Mouse (Mus musculus): Measurements from ENCODE around the gene Krtcap3.

Krtcap3 gene

GRCm38 (mm10) chr5:31252795-31253545 lies 1.5 kb downstream of the Krtcap3 start:
- DNase-seq (ENCODE audit: inconsistent age in 2 of 2, low spot score in 1 of 2), result no peak

- DNase-seq (ENCODE audit: inconsistent age in 2 of 2, low spot score in 1 of 2), result no peak
Measured at GRCm38 (mm10) chr5:31253806-31254205, 2.3 kb downstream of the Krtcap3 start.

DNA sequence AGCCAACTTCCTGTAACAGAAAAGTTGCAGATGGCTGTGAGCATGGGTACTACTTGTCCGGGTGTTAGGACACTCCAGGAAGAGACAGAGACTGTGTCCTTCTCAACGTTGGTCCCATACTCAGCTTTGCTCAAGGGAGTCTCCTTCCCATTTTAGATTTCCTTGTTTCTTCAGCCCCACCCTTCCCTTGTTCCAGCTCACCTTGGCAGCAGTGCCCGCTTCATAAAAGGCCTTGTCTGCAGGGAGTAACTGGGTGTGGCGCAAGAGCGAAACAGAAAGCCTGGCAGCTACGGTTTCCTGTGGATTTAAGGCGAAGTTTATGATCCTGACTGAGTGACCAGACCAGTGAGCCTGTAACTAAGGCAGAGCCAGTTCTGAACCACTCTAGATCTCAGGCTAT lies 3.0 kb downstream of the Krtcap3 start:
- DNase-seq (ENCODE audit: inconsistent age in 2 of 2, low spot score in 1 of 2), result peak in 1 of 2 experiments; percentile 76

- DNase-seq (ENCODE audit: inconsistent age in 2 of 2, low spot score in 1 of 2), result no peak
Measured at GRCm38 (mm10) chr5:31254901-31255300, 3.4 kb downstream of the Krtcap3 start.

GRCm38 (mm10) chr5:31255381-31255780 lies 3.9 kb downstream of the Krtcap3 start:
- DNase-seq (ENCODE audit: inconsistent age in 2 of 2, low spot score in 1 of 2), result no peak

GRCm38 (mm10) chr5:31255971-31256370 lies 4.5 kb downstream of the Krtcap3 start:
- DNase-seq (ENCODE audit: inconsistent age in 2 of 2, low spot score in 1 of 2), result no peak

DNA sequence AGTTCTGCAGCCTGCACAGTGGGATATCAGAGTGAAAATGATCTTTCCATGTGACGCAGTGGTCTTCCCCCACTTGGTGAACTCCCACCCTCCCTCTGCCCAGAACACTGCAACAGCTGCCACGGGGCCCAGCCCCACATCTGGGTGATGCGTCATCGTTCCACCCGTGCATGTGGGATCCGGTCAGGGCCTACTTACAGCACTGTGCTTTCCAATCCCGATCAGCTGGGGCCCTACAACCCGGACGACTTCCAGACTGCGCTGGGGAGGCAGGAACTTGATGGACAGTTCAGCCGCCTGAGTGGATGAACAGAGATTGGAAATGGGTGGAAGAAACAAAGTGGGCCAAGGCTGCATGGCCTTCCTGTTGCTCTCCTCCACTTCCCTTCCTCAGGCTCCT lies 6.1 kb downstream of the Krtcap3 start:
- no peak for DNase-seq (ENCODE audit: inconsistent age in 2 of 2, low spot score in 1 of 2)

DNA sequence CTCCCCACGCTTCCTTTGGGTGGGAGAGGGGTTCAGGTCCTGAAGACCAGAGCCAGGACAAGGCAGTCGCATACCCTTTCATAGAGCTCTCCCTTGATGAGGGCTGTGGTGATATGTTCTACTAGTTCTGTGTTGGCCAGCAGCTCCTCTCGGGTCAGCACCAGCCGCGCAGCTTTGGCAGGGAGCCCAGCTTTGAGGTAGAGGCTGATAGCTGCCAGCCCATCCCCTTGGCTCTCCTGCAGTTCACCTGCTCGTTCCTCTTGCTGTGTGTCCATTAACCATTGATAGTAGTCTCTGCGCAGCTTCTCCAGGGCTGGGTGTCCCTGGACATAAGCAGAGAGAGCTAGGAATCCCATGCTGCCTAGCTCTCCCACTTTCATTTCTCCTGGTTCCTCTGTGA lies 14.6 kb downstream of the Krtcap3 start:
- DNase-seq (ENCODE audit: inconsistent age in 2 of 2, low spot score in 1 of 2), result no peak

DNA sequence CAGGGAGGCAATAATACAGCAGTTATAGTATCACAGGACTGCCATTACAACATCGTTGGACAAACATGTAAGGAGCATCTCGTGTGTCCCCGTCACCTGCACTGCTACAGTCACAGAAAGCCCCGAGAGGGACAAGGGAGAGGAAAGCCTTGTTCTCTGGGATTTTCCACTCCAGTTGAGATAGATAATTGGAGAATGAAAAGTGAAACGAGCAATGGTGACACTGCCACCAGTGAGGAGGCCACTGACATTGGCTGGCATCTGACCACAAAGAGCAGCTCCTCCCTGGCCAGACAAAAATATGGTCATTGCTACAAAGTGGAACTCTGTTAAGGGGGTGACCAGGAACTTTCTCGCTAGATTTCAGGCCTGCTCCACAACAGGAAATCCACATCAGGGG lies 16.2 kb downstream of the Krtcap3 start:
- DNase-seq (ENCODE audit: inconsistent age in 2 of 2, low spot score in 1 of 2), result no peak

DNA sequence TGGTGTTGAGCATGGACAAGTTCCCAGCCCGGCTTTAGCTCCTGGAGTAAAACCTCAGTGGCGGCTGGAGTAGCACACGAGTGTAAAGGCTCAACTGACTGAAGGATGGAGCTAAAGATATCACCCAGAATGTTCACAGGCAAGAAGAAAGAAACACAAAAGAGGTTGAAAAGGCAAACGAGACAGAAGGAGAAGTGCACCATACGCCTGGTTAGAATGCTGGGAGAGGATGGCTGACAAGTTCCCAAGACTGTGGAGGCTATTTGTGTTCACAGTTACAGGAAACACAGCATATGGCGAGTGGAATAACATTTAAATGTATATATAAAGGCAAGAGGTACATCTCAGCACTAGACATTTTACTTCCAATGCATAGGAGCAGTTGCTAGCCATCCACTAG lies 21.5 kb downstream of the Krtcap3 start:
- no peak for DNase-seq (ENCODE audit: inconsistent age in 2 of 2, low spot score in 1 of 2)

DNA sequence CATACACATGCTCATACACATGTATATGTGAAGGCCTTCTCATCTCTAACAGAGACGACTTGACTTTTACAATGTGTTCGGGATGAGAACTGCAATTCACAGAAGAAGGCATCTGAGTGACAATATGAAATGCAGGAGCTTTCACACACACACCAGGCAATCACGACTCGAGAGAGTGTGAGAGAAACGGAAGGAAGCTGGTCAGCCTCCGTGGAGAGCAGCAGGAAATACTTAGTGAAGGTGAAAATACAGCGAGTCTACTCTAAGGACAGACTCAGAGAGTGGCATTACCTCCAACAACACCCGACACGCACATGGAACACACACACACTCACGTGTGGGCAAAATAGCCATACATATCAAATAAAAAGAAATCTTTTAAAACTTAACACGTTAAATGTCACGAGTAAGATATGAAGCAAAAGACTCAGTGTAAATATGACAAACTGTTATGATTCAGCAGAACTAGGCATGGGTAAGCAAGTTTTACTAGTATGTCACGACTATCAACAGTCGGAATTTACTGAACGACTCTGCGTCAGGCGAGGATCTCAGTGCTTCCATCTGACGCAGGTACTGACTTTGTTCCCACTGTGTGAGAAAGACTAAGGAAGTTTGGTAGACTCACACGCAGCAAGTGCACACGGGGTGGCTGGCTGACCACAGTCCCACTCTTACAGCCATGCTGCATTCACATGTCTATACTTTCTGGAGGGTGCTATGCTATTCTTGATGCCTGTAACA lies 27.9 kb downstream of the Krtcap3 start:
- DNase-seq (ENCODE audit: inconsistent age in 2 of 2, low spot score in 1 of 2), result no peak

GRCm38 (mm10) chr5:31288225-31288624 lies 36.7 kb downstream of the Krtcap3 start:
- no peak for DNase-seq (ENCODE audit: inconsistent age in 2 of 2, low spot score in 1 of 2)

- DNase-seq (ENCODE audit: inconsistent age in 2 of 2, low spot score in 1 of 2), result no peak
Measured at GRCm38 (mm10) chr5:31288655-31289054, 37.2 kb downstream of the Krtcap3 start.

GRCm38 (mm10) chr5:31289626-31290230 lies 38.2 kb downstream of the Krtcap3 start:
- DNase-seq (ENCODE audit: inconsistent age in 2 of 2, low spot score in 1 of 2), result no peak

DNA sequence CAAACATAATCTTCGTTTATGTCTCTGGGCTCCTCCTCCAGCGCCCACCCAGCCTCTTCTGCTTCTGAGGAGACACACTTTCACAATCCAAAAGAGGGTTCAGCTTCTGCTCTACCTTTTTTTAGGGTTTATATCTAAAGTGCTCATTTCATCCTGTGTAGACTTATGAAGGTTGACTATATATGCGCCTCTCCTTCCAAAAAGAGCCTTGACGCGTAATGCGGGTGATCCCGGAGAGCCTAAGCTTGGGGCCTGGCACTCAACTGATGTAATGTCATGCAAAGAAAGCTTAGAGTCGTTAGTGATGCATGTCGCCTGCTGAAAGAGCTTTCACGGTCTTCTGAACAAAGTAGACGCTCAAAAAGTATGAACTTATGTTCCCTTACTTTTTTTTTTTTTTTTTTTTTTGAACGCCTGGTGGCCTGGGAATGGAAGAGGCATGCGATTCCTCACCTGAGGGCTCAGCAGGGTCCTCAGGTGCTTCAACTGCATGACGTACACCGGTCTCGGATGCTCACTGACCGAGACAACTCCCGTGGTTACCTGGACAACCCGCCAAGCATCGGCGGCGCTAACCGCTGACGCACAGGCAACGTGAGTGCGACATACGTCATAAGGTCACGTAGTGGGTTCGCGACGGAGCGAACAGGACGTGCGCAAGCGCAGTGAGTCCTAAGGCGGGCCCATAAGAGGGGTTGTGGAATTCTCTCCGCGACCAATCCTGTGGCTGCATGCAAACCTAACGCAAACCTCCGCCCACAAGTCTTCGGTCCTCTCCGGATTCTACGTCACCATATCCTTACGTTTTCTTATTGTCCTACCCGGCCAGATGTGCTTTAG lies 39.2 kb downstream of the Krtcap3 start, which contains the start of gene Ift172:
Ift172 (minus strand) TSS at position 596 of the 840 bp plus-strand sequence.
- peak; percentile 98 for DNase-seq (ENCODE audit: inconsistent age in 2 of 2, low spot score in 1 of 2)

GRCm38 (mm10) chr5:31291361-31291688 lies 39.8 kb downstream of the Krtcap3 start:
- DNase-seq (ENCODE audit: inconsistent age in 2 of 2, low spot score in 1 of 2), result no peak

DNA sequence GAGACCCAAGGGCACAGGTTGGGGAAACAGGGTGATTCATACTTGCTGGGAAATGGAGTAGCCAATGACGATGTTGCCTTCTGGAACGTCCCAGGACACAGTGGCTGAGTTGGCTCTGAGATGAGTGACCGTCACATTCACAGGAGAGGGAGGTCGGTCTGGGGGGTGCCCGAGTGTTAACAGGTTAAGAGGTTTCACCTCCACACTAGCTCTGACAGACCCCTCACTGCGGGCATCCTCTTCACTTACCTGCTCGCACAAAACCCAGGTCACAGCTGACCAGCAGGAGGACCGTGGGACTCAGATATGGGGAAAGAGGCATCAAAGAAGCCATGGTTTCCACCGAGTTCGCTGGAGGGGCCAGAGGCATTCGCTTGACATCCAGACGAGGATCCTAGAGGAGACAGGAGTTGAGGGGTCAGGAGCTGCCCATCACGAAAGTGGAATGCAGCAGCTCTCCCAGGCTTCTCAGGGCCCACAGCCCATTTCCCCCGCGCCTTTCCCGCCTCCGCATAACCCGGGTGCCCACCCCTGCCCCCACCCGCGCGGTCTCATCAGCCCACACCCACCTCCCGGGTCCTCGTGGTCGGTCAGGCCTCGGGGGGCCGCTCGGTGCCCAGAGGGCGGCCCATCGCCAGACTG lies 43.6 kb downstream of the Krtcap3 start:
- peak; percentile 36 to 73 for DNase-seq (ENCODE audit: inconsistent age in 2 of 2, low spot score in 1 of 2)

DNA sequence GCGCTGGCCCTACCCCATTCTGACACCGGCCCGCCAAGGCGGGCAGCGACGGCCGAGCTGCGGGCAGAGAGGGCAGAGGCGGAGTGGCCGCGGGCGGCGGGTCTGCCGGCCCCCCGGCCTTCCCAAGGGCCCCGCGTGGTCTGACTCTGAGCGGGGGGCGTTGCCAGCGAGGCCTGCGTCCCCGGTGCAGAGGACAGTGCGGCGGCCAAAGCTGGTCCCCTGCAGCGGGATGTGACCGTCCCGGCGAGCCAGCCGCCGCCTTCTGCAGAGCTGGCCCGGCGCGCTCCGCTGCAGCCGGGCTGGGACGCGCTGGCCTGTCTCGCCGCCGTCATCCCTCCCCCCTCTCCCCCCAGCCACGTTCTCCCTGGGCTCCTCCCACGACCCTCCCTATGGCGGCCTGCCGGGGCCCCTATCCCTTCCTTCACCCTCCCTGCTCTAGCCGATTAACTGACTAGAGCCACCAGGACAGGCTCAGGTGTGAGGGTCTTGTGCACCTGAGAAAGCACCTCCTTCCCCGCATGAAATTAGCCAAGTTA lies 44.2 kb downstream of the Krtcap3 start, which contains the start of gene Fndc4:
Fndc4 (minus strand) TSS at position 475 of the 536 bp plus-strand sequence.
- peak; percentile 29 to 66 for DNase-seq (ENCODE audit: inconsistent age in 2 of 2, low spot score in 1 of 2)

DNA sequence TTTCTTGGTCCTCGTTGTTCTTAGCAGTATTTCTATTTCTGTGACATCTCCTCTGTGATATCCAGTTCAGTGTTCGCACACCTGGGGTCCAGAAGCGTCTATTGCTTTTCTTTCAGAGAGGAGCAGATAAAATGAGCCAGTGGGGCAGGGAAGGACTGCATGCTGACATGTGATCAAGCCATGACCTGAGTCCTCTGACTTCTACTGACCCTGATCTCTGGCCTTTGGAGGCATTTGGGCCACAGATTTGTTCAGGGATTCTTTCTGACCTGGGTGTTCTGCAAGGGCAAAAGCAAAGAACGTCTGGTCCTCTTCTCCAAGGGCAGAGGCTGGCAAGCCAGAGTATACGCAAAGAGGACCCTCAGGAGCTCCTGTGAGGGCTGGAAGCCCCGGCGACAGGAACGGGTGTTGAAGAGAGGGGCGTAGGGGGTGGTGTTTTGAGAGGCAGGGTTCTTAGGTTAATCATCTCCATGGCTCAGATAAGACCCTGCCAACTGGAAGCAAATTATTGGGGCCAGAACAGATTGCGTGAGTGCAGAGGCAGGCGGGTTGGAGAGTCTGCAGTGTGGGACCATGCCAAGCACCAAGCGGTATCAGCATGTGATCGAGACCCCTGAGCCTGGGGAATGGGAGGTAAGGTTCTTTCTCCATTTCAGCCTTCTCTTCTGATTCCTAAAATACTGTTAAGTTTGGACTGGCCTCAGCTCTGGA lies 45.7 kb downstream of the Krtcap3 start, which contains the start of gene Gckr:
Gckr (plus strand) TSS at position 397 of the 711 bp plus-strand sequence.
- DNase-seq (ENCODE audit: inconsistent age in 2 of 2, low spot score in 1 of 2), result no peak

GRCm38 (mm10) chr5:31297981-31298380 lies 46.5 kb downstream of the Krtcap3 start:
- no peak for DNase-seq (ENCODE audit: inconsistent age in 2 of 2, low spot score in 1 of 2)
